Mouse (Mus musculus): ENCODE measurements at regions not wholly inside any gene's neighbourhood (a gene's known extent, or its start where the extent isn't known, plus 50 kb on each side); places are given as distances from the start of the nearest gene placed in this dataset.

DNA sequence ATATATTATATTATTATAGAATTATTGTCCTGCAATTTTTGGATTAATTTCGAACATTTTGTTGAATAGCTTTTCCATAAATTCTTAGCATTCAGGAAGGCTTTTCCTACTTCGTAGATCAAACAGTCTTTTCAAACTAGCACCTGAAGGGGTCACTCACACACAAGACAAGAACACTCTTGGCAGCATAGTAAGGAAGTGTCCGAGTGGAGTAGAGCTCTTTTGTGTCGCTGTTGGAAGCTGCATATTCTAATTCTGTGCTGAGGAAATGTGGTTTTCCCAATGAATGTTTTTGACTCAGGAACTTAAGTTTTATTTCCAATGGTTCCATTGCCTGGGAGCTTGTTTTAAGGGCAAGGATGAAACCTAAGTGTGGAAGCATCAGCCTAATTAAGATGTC, 290.2 kb upstream of the Fam241a start:
- no peaks in the 10 kb centered on the region for H3K4me1 ChIP-seq (ENCODE audit: control insufficient read depth, insufficient read depth, low read length)
- peak; percentile 59 for DNase-seq (ENCODE audit: low spot score)
- ATAC-seq (ENCODE audit: low FRiP score, low read depth), result no peak
- WGBS, result 13% methylated on average over 4 of the region's 4 CpGs
- no peaks in the 10 kb centered on the region for H3K9me3 ChIP-seq (ENCODE audit: control insufficient read depth, low read length)
- no peaks in the 10 kb centered on the region for H3K36me3 ChIP-seq (ENCODE audit: control insufficient read depth, insufficient read depth, low read length)
- no peaks in the 10 kb centered on the region for H3K27me3 ChIP-seq (ENCODE audit: control insufficient read depth, insufficient read depth, low read length)
- no peak overlapping the region for H3K4me3 ChIP-seq (replicated peaks; ENCODE audit: low read length)
- H3K27ac ChIP-seq (replicated peaks; ENCODE audit: low read depth, low read length), result no peak overlapping the region
- H3K4me2 ChIP-seq (replicated peaks; ENCODE audit: low read depth, low read length, severe bottlenecking), result no peak overlapping the region
- no peak overlapping the region for H3K9ac ChIP-seq (ENCODE audit: low read depth, low read length, severe bottlenecking)
- TF ChIP-seq POLR2A (IDR thresholded peaks at IDR 0.05; ENCODE audit: borderline replicate concordance, extremely low read depth, insufficient read depth, insufficient read length), result no peak

- H3K27ac ChIP-seq (replicated peaks; ENCODE audit: low read depth, low read length), result no peak overlapping the region
Measured at GRCm38 (mm10) chr3:128181221-128181908, 285.2 kb upstream of the Fam241a start.

GRCm38 (mm10) chr3:128149216-128149615, 253.1 kb upstream of the Fam241a start:
- H3K27ac ChIP-seq (replicated peaks; ENCODE audit: low read depth, low read length), result no peak overlapping the region
- H3K27me3 ChIP-seq (ENCODE audit: control insufficient read depth, insufficient read depth, low read length), result no peaks in the 10 kb centered on the region
- ATAC-seq (ENCODE audit: low FRiP score, low read depth) (no peak), DNase-seq (ENCODE audit: low spot score) (no peak)
- 55% methylated on average over 8 of the region's 8 CpGs for WGBS
- no peak overlapping the region for H3K4me2 ChIP-seq (replicated peaks; ENCODE audit: low read depth, low read length, severe bottlenecking)
- no peaks in the 10 kb centered on the region for H3K9me3 ChIP-seq (ENCODE audit: control insufficient read depth, low read length)
- H3K4me3 ChIP-seq (replicated peaks; ENCODE audit: low read length), result no peak overlapping the region
- no peak for TF ChIP-seq POLR2A (IDR thresholded peaks at IDR 0.05; ENCODE audit: borderline replicate concordance, extremely low read depth, insufficient read depth, insufficient read length)
- no peaks in the 10 kb centered on the region for H3K4me1 ChIP-seq (ENCODE audit: control insufficient read depth, insufficient read depth, low read length)
- H3K36me3 ChIP-seq (ENCODE audit: control insufficient read depth, insufficient read depth, low read length), result no peaks in the 10 kb centered on the region
- H3K9ac ChIP-seq (ENCODE audit: low read depth, low read length, severe bottlenecking), result no peak overlapping the region

More at GRCm38 (mm10) chr3:128181221-128181908, 285.2 kb upstream of the Fam241a start:
- WGBS, result 10% methylated on average over 7 of the region's 7 CpGs
- H3K9me3 ChIP-seq (ENCODE audit: control insufficient read depth, low read length), result no peaks in the 10 kb centered on the region
- H3K4me3 ChIP-seq (replicated peaks; ENCODE audit: low read length), result no peak overlapping the region
- no peak overlapping the region for H3K9ac ChIP-seq (ENCODE audit: low read depth, low read length, severe bottlenecking)
- DNase-seq (ENCODE audit: low spot score) (peak; percentile 45), ATAC-seq (ENCODE audit: low FRiP score, low read depth) (peak; percentile 77)
- no peaks in the 10 kb centered on the region; the same call in 1 of the 2 replicates for H3K27me3 ChIP-seq (ENCODE audit: control insufficient read depth, insufficient read depth, low read length)
- H3K4me1 ChIP-seq (ENCODE audit: control insufficient read depth, insufficient read depth, low read length), result no peaks in the 10 kb centered on the region
- H3K4me2 ChIP-seq (replicated peaks; ENCODE audit: low read depth, low read length, severe bottlenecking), result no peak overlapping the region
- TF ChIP-seq POLR2A (IDR thresholded peaks at IDR 0.05; ENCODE audit: borderline replicate concordance, extremely low read depth, insufficient read depth, insufficient read length), result no peak
- H3K36me3 ChIP-seq (ENCODE audit: control insufficient read depth, insufficient read depth, low read length), result no peaks in the 10 kb centered on the region

- no peak overlapping the region for H3K4me2 ChIP-seq (replicated peaks; ENCODE audit: low read depth, low read length, severe bottlenecking)
- no peak overlapping the region for H3K4me3 ChIP-seq (replicated peaks; ENCODE audit: low read length)
- DNase-seq (ENCODE audit: low spot score) (no peak), ATAC-seq (ENCODE audit: low FRiP score, low read depth) (no peak)
- 34% methylated on average over 7 of the region's 7 CpGs for WGBS
- no peaks in the 10 kb centered on the region for H3K9me3 ChIP-seq (ENCODE audit: control insufficient read depth, low read length)
- H3K36me3 ChIP-seq (ENCODE audit: control insufficient read depth, insufficient read depth, low read length), result no peaks in the 10 kb centered on the region
- H3K27me3 ChIP-seq (ENCODE audit: control insufficient read depth, insufficient read depth, low read length), result no peaks in the 10 kb centered on the region
- H3K9ac ChIP-seq (ENCODE audit: low read depth, low read length, severe bottlenecking), result no peak overlapping the region
- H3K27ac ChIP-seq (replicated peaks; ENCODE audit: low read depth, low read length), result no peak overlapping the region
- no peaks in the 10 kb centered on the region for H3K4me1 ChIP-seq (ENCODE audit: control insufficient read depth, insufficient read depth, low read length)
- no peak for TF ChIP-seq POLR2A (IDR thresholded peaks at IDR 0.05; ENCODE audit: borderline replicate concordance, extremely low read depth, insufficient read depth, insufficient read length)
Measured at GRCm38 (mm10) chr3:128145329-128145728, 249.2 kb upstream of the Fam241a start.

DNA sequence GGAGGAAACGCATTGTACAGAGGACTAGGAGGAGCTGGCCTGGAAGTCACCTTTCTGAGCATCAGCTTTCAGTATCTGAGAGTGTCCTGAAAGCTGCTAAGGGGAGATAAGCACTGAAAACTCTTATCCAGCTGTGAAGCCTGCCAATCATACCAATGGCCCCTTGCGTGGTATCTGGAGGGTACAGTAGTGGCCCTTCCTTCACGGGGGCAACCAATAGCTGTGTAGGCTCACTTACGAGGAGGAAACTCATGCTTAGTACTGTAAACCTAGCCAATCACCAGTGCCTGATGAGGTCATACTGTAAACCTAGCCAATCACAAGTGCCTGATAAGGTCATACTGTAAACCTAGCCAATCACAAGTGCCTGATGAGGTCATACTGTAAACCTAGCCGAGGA, 231.7 kb upstream of the Fam241a start:
- H3K4me3 ChIP-seq (replicated peaks; ENCODE audit: low read length), result no peak overlapping the region
- TF ChIP-seq POLR2A (IDR thresholded peaks at IDR 0.05; ENCODE audit: borderline replicate concordance, extremely low read depth, insufficient read depth, insufficient read length), result no peak
- ATAC-seq (ENCODE audit: low FRiP score, low read depth) (no peak), DNase-seq (ENCODE audit: low spot score) (no peak)
- no peaks in the 10 kb centered on the region for H3K4me1 ChIP-seq (ENCODE audit: control insufficient read depth, insufficient read depth, low read length)
- 85% methylated on average over 5 of the region's 5 CpGs for WGBS
- no peaks in the 10 kb centered on the region for H3K27me3 ChIP-seq (ENCODE audit: control insufficient read depth, insufficient read depth, low read length)
- no peaks in the 10 kb centered on the region for H3K36me3 ChIP-seq (ENCODE audit: control insufficient read depth, insufficient read depth, low read length)
- no peak overlapping the region for H3K4me2 ChIP-seq (replicated peaks; ENCODE audit: low read depth, low read length, severe bottlenecking)
- no peaks in the 10 kb centered on the region for H3K9me3 ChIP-seq (ENCODE audit: control insufficient read depth, low read length)
- H3K27ac ChIP-seq (replicated peaks; ENCODE audit: low read depth, low read length), result no peak overlapping the region
- H3K9ac ChIP-seq (ENCODE audit: low read depth, low read length, severe bottlenecking), result no peak overlapping the region
